Mouse (Mus musculus) cerebellum, postnatal 10 days (tissue): ENCODE measurements at regions not wholly inside any gene's neighbourhood (a gene's known extent, or its start where the extent isn't known, plus 50 kb on each side); places are given as distances from the start of the nearest gene placed in this dataset.

Experiments
- DNase-seq, 2 experiments: peaks; one replicate each; pipeline ENCODE4 v3.0.0; 2021; ENCODE audit warnings: mixed read lengths in 2 of 2

DNA sequence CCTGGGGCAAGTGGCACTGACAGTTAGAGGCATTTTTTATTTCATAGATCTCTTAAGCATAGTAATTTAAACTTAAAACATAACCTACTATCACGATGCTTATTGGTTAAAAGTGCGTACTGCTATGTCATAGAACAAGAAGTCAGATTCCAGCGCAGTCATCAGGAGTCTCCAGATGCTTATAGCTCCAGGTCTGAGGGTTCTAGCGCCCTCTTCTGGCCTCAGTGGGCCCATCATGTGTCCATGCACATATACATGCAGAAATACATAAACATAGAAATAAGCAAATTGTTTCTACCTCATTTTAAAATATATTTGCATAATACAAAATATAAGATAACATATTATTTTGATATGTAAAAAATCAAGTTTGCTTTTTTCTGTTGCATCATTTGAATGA, 1002.8 kb upstream of the Adgrl2 start:
- DNase-seq = peak; percentile 4 to 7

DNA sequence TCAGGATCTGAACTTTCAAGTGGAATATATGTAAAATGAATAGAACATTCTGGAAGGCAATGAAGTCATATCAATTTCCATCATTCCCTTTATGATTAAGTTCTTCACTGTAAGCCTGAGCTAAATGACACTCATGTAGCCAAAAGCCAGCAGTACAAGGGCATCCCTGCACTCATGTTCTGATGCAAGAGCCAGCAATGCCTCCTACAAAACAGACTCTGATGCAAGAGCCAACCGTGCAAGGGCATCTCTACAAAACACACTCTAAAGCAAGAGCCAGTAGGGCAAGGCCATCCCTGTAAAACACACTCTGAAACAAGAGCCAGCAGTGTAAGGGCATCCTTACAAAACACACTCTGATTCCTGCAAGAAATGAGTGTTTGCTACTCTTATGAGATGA, 997.4 kb upstream of the Adgrl2 start:
- DNase-seq = no peak

DNA sequence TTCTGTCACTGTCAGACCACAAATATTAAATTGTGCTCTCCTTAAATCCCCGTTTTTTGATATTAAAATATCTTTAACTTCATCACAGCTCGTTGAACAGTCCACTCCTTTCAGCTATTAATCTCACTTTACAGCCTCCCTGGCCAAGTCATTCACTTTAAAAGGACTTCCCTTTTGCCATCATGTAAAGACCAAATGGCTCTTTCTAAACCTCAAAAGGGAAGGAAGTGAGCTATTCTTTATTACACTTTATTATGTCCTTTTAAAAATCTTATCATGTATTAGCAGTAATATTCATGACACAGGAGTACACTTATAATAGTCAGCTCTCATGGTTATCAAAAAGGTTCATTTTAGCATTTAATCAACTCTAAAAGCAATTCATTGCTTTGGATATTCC, 966.6 kb upstream of the Adgrl2 start:
- DNase-seq = no peak

DNA sequence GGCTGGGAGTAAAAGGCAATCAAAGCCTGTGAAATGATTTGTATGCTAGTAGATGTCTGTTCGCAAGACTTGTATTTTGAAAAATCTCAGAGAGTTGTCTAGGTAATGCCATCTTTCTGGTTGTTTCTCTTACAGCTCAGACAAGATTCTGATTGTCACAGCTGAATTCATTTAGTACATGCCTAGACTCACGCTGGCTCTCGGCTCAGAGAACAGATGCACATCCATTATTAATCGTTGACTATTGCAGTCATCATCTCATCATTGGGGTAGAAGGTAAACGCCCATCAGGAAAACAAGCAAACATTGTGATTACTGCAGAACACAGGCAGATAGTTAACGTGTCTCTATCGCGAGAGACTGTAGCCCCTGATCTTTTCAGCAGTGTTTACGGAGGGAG, 945.8 kb upstream of the Adgrl2 start:
- DNase-seq = no peak

DNA sequence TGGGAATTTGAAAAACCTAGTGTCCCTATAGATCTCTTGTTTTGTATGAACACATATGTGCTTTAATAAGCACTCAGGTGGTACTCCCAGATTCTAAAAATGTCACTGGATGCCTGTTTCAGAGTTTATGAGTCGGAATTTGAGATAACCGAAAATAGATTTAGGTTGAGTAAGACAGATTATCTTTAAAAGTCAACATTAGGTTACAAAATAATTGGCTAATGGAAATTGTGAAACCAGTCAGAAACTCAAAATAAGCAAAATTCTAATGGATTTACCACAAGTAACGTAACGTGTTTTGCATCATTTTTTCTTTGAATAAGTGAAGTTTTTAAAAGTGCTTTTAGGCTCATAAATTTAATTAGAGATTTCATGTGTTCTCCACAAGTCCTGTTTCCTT, 944.5 kb upstream of the Adgrl2 start:
- DNase-seq = no peak

DNA sequence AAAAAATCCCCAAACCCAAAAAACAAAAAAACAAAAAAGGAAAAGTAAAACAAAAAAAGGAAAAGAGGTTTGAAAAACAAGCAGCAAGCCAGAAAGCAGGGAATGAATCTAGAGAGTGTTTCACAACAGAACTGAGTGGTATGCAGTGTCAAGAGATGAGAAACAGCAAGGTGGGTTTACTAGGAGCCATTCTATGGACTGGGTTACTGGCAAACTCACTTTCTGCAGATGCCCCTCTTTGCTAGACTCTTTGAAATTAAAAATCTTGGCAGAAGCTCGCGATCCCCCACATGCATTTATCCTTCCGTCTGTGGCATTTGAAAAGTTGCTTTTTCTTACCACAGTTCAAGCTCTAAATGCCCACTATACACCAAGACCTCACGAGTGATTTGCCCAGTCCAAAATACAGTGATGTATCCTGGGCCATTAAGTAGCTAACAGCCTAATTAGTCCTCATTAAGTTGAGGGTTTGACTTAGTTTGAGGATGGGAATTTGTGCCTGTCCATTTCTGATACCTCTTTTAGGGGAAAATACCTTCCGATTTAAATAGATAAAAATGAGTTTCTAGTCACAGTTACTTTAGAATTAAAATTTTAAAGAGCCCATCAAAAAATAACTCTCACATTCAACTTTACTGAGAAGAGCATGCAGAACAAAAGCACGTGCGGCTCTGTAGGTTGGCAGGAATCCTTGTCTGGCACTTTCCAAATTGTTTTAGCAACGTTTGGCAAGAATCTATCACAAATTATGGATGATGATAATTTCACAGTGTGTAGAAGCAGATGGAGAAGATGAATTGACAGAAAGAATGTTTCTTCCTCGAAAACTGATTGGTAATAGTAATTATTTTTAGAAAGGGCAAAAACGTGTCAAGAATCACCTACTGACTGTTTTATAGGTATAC, 938.4 kb upstream of the Adgrl2 start:
- peak; percentile 13 to 17 for DNase-seq

DNA sequence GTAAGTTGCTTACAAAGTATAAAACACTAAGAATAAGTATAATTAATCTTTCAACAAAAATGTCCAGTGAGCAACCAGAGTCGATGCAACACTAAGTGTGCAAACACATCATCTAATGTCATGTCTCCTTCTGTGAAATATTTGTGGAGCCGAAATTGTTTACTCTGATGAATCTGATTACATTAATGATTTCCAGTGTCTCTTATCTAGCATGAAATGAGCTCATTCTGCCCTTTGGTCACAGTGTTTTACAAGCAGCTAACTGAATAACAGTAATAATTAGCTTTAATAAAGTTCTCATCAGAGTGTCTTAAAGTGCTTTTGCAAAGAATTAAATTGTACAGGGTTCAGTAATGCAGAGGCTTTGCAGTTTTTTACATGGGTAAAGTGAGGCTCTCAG, 929.9 kb upstream of the Adgrl2 start:
- no peak for DNase-seq

DNA sequence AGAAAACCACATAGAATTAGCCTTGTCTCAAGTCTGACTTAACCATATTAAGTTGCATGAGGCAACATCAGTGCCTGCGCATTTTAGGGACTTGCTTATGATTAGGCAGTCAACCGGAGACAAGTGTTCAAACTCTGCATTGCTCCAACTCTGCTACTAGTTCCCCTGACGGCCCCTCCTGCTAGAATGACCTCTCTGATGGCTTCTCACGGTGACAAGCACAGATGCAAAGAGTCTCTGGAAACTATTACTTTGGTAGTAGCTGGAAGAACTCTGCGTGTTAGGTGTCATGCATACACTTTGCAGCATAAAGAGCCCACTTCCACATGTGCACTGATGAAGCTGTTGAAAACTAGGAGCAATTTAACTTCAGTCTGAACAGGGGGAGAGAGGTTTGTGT, 927.8 kb upstream of the Adgrl2 start:
- DNase-seq = no peak

DNA sequence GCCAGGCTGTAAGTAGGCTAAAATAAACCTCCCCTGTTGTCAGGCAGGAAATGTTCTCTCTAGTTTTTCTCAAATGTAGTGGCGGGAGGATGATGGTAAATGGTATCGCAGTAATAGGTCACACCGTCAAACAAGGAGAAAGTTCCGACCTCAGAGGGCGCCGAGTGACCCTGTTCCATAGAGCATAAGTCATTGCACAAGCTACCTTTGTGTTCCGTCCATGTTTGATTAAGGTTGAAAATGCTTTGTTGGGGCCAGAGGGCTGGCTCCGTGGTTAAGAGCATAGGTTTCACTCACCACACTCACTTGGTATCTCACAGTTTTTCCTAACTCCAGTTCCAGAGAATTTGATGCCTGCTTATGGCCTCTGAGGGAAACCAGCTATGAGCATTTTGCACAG, 920.4 kb upstream of the Adgrl2 start:
- no peak for DNase-seq

DNA sequence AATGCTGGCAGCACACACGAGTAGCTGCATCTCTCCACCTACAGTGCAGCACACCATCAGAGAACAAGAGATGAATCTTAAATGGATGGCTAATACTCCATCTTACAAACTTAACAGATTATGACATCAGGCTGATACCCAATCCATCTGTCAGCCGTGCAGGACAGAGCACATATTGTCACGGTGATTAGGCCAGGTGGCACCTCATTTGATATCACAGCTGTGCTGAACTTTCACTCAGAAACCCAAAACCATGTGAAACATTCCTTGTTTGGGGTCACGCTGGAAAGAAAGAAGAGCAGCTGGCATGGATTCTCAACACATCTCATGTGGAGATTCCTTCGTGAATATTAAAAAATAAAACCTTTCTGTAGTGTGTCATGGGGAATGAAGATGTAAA, 911.4 kb upstream of the Adgrl2 start:
- peak in 1 of 2 experiments; percentile 1 for DNase-seq

DNA sequence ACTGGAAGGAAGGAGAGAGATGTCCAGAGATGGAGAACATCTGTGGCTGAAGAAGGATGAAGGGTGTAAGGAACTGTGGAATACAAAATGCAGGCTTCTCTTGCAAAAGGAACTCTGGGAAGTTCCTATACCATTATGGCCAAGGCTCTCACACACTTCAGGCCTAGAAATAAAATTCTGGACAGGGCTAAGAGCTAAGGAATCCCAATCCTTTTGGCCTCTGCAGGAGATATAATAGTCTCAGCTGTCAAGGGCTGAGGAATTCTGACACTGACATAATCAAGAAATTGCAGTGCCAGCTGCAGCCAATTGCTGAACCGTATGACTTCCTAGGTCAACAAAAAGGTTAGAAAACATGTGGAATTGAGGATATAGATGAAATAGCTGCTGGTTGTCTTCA, 886.2 kb upstream of the Adgrl2 start:
- no peak for DNase-seq

DNA sequence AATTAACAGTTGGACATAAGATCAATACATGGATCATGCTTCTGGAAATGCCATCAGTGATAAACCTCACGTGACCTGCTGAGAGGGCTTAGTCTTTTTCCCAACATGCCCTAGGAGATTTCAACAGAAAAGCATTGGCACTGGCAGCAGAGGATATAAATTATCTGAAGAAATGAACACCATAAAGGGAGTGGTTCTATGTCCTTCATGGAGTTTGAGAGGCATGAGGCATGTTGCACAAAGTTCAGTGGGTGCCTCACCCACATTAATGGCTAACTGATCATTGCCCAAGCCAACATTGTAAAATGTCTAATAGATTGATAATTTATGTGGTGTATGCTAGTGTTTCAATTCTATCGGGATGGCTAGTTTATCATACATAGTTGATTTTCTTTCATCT, 875.6 kb upstream of the Adgrl2 start:
- DNase-seq = no peak

DNA sequence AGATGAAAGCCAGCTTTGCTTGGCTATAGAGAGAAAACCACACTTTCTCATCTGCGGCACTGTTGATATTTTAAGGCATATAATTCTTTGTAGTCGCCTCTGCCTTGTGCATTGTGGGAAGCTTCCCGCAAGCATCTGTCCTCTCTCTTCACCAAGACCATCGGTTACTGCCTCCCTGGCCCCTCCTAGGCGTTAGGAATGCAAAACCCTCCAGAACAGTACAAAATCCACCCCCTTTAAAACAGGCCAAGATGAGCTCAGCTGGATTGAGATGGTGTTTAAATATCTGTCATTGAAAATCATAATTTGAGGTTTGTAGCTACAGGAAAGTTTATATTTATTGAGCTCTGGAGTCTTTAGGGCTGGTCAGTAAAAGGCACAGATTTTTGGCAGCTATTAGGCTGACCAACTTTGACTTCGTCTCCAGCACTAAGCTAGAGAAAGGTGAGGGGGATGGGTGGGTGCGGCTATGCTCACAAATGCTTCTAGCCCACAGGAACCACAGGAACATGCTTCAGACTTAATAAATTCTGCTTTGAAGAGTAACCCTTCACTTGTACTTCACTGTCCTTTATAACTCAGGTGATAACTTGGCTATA, 856.7 kb upstream of the Adgrl2 start:
- DNase-seq = no peak

DNA sequence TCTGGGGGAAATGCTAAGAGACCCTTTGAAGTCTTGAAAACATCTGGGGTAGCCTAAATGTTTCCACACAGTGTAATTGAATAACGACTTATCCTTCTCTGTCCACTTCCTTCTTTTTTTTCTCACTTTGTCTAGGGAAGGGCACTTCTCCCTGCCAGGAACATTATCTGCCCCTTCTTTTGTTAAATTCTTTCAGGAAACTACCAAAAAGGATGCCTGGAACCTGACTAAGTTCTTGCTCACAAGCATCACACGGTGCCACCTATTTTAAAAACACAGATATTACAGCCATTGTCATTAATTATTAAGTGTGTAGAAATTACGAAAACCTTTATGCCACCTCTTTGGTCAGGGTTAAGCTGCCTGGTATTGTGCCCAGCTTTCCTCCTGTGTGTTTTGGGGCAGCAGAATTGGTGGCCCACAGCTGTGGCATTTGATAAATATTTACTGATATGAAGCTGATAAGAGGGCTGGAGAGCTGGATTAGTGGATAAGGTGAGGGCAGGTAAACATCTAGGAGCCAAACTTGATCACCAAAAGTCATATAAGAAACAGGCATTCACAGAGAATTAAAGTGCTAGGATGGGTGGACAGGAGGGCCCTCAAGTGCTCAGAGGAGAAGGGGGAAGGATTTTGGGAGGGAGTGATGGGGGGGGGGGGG, 855.6 kb upstream of the Adgrl2 start:
- DNase-seq = no peak

DNA sequence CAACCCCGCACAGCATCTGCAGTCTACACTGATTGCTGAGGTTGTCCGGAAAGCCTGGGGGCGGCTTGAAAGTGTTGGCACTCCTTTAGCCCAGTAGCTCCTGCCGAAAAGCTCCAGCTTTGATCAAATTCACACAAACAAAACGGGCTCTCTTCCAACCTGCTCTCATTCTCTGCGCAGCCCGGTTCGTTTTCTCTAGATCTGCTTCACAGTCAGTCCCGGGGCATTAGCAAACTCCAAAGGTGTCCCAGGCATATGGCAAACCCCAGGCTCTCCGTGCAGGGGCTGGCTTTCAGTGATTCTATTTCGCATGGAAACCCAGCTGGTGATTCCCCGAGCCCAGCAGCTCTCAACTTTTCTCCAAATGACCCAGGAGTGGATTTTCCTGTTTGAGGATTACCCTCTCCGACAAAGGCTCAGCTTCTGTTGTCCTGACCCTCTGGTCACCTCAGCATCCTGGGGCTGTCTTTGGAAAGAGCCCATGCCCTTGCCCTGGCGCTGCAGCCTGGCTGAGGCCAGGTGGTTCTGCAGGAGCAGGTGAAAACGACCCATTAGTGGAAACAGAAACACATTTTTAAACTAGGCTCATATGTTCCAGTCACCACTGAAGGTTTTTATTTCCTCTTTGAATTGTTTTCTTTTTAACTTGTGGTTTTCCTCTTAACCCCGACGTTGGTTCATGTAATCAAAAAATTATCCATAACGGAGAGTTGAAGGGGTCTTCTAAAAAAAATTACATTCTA, 854.9 kb upstream of the Adgrl2 start:
- DNase-seq = peak; percentile 67 to 82

DNA sequence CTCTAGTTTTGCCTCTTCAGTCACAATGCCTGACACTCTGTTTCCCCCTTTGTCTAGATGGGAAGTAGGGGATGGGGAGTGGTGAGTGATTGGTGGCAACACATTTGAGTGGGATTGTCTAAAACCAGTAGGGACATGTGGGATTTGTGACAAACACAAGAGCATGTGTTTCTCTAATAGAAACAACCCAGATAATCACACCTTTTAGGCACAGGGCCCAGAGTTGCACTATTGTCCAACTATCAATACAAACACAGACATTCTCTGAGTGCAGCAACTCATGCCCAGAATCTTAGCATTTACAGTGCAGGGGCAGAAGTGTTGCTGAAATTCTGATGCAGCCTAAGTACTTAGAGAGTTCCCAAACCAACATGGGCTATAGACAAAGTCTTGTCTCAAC, 847.6 kb upstream of the Adgrl2 start:
- DNase-seq = no peak

DNA sequence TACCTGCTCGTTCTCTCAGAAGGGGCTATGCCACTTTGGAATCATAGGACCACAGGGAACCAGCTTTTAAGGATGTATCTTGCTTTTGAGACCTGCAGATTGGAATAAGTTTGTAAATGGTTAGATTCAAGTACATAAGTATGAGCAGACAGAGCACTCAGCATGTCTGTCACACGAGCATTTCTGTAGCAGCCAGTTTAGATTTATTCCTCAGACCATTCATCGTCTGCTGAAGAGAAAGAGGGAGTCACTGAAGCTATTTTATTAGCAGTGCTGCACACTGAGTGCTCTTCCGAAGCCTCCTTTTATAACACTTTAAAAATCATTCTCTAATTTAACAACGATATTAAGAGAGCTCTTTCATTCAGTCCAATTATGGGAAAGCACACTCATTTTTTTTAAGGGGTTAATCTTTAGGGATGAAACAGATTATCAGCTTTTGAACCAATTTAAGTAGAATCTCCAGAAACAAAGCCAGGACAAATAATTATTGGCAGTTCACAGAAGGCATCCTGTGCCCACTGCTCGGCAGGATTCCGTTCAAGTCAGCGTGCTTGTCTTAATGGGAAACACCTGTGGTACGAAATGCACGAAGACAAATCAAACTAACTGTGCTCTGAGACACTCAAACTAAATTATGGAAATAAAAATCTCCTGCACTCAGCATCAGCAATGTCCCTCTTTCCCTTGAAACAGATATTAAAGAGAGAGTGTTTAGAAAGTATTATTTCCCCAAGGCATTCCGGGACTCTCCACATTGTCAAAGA, 846.3 kb upstream of the Adgrl2 start:
- peak in 1 of 2 experiments; percentile 17 for DNase-seq

DNA sequence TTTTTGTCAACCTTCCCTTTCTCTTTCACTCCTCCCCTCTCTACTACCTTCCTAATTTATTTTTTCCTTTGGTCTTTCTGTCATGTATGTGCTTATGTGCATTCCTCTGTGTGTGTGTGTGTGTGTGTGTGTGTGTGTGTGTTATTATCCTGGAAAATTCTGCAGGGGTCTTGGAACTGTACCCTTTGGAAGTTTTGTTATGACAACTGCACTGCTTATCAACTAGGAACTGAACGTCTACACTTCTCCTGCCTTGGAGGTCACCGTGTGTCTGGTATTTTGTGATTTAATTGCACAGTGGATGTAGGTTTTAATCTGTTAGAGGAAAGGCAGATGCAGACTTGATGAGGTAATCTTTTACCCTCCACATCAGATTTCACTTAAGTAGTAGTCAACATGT, 836.8 kb upstream of the Adgrl2 start:
- no peak for DNase-seq

DNA sequence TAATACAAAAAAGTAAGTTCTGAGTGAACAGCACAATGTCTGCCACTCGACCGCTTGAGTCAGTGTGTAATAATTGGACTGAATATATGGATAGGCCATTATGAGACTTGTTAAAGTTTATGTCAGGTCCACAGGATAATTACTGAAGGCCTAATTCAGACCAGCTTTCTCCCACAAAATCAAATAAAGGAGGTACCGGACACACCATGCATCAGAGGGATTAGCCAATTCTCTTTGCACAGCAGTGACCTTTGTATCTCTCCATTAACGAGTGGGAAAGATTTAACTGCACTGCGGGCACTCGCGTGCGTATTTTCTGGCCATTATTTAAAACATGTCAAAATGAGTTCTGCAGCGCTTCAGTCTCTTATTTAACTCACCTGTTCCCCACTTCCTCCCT, 836.4 kb upstream of the Adgrl2 start:
- DNase-seq = no peak

DNA sequence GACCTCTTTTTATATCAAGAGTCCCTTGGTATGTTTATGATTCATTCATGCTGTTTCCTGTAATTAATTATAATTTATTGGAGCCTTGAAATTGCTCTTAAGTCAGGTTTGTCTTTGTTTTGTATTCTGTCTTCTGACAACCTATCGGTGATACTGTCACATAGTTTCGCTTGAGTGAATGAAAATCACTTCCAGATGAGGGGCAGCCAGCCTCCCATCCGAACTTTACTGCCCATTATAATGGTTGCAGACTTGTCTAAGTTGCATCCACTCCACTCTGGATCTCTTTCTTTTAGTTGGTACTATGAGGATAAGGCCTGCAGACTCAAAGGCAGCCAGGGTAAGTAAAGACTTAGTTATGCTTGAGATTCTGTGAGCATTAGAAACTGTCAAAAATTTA, 830.3 kb upstream of the Adgrl2 start:
- no peak for DNase-seq

DNA sequence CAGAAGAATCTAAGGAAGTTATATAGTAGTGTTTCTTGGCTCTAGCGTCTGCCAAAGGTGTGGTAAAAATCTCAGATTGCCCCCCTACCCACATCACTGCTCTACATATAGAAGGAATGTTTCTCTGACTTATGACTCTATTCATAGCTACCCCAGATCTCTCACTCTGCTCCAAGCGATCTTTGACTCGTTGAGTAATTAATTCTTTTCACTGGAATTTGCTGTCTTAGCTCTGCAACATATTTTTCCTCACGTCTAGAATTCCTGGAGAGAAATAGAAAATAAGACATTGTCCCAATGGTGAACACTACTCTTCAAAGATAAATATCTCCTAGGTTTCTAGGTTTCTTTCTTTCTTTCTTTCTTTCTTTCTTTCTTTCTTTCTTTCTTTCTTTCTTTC, 829.5 kb upstream of the Adgrl2 start:
- DNase-seq = no peak

DNA sequence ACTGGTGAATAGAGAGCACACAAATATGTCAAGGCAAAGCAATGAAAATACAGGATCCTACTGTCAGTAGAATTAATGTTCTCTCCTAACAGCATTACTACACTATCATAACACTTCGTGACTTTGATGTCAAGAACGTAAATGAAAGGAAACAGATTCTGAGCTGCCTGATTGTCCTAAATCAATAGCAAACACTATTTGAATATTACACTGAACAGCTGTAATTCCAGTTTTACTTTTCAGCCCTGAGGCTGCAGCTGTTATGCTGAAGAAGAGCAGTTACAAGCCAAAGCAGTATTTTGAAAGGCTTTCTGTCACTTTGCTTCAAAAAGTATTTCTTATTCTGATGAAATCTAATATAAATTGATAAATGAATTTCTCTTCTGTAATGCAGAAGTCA, 828.7 kb upstream of the Adgrl2 start:
- DNase-seq = no peak

DNA sequence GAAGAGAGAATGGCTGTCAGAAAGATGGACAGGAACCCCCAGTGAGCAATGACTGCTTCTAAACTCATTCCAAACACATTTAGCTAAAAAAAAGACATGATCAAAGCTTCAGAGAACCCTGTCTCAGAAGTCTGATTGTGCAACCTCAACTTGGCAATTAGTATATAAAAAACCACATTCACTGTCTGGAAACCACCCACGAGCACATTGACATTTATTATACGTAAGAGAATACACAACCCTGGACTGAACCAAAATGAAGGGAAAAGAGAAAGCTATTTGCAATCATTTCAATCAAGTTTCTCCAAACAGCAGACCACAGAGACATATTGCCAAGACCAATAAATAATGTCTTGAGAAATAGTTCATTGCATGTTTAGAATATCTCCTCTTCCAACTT, 820.7 kb upstream of the Adgrl2 start:
- no peak for DNase-seq
